Mouse (Mus musculus) liver, postnatal 0 days (tissue): ENCODE measurements around the gene Zfp423. TPM values are rescaled to one million over a fixed set of nuclear protein-coding genes. Genes with fewer than 3 reads are reported as not detected.

Experiments used
- ATAC-seq: fragments of 200-750 bp; cut with Nextera tagmentation; 2 replicates; pipeline ENCODE4 v1.8.0; 2017; ENCODE audit warnings: mild to moderate bottlenecking, moderate library complexity
- DNase-seq: peaks from one replicate; pipeline ENCODE4 v3.0.0-alpha.2; 2016
- H3K27ac ChIP-seq: fragments of 300-500 bp; sonication (generic); 2 replicates; pipeline ENCODE4 v1.5.1; 2014; ENCODE audit warnings: antibody characterized with exemption, moderate library complexity, mild to moderate bottlenecking, low read depth
- H3K27me3 ChIP-seq: fragments of 300-500 bp; sonication (generic); 2 replicates; pipeline ENCODE4 v1.6.1; 2014; ENCODE audit warnings: low read length, control low read depth, mixed read lengths; ENCODE audit not compliant: insufficient read depth
- H3K36me3 ChIP-seq: fragments of 300-500 bp; sonication (generic); replicated peaks from 2 replicates; pipeline ENCODE4 v1.6.1; 2014; ENCODE audit warnings: mild to moderate bottlenecking, control low read depth, low read length, moderate library complexity, mixed read lengths; ENCODE audit not compliant: insufficient read depth
- H3K4me1 ChIP-seq: fragments of 300-500 bp; sonication (generic); 2 replicates; pipeline ENCODE4 v1.6.1; 2014; ENCODE audit warnings: antibody characterized with exemption, mild to moderate bottlenecking, control low read depth; ENCODE audit not compliant: insufficient read depth
- H3K4me2 ChIP-seq: fragments of 300-500 bp; sonication (generic); 2 replicates; pipeline ENCODE4 v1.6.1; 2014; ENCODE audit warnings: low read depth, mild to moderate bottlenecking, low read length, moderate library complexity, mixed read lengths
- H3K4me3 ChIP-seq: fragments of 300-500 bp; sonication (generic); 2 replicates; pipeline ENCODE4 v1.5.1; 2014; ENCODE audit warnings: low read depth, low read length
- H3K9ac ChIP-seq: fragments of 300-500 bp; sonication (generic); replicated peaks from 2 replicates; pipeline ENCODE4 v1.6.1; 2014; ENCODE audit warnings: mild to moderate bottlenecking, moderate library complexity
- H3K9me3 ChIP-seq: fragments of 300-500 bp; sonication (generic); 2 replicates; pipeline ENCODE4 v1.6.1; 2016; ENCODE audit warnings: mild to moderate bottlenecking, control low read depth, low read length, mixed read lengths
- CTCF ChIP-seq: sonication (generic); IDR thresholded peaks from 2 replicates; pipeline ENCODE4 v1.5.1; 2016; ENCODE audit warnings: antibody characterized with exemption, low read depth
- EP300 ChIP-seq: IDR thresholded peaks from 2 replicates; pipeline ENCODE4 v1.6.1; 2016; ENCODE audit warnings: antibody characterized with exemption, low read depth, mild to moderate bottlenecking
- WGBS: fragments of 180-500 bp; shearing (Covaris S2); extraction: QIAGEN DNeasy Blood & Tissue Kit; methylation state at CpG from one replicate; pipeline ENCODE4 v1.1.7; 2014; ENCODE audit not compliant: insufficient replicate concordance; 5-methylcytosine and 5-hydroxymethylcytosine counted together
- polyA plus RNA-seq: library from polyadenylated mRNA; unstranded; fragments of >200 nt; fragmentation: Nextera tagmentation; extraction: Ambion mirVana; gene quantifications from 2 replicates; pipeline ENCODE4 v1.2.1, GENCODE M21; 2015

The Zfp423 gene
- polyA plus RNA-seq, 1 experiment from 2014 or later = 0.31 TPM

GRCm38 (mm10) chr8:87671209-87671970, 288.0 kb downstream of the Zfp423 start:
- Histone ChIP-seq H3K9ac (no peak overlapping the region), H3K27me3 (no peaks in the 10 kb centered on the region), H3K4me2 (no peak overlapping the region), H3K9me3 (no peaks in the 10 kb centered on the region), H3K4me1 (no peaks in the 10 kb centered on the region), H3K27ac (no peak overlapping the region), H3K4me3 (no peak overlapping the region), H3K36me3 (no peaks in the 10 kb centered on the region)
- 84% methylated on average over 13 of the region's 13 CpGs for WGBS
- TF ChIP-seq EP300 (no peak), CTCF (no peak)
- DNase-seq (no peak), ATAC-seq (no peak)

GRCm38 (mm10) chr8:87670232-87670631, 289.2 kb downstream of the Zfp423 start:
- 74% methylated on average over 3 of the region's 3 CpGs for WGBS
- Histone ChIP-seq H3K27ac (no peak overlapping the region), H3K27me3 (no peaks in the 10 kb centered on the region), H3K9ac (no peak overlapping the region), H3K9me3 (no peaks in the 10 kb centered on the region), H3K4me1 (no peaks in the 10 kb centered on the region), H3K4me2 (no peak overlapping the region), H3K36me3 (no peaks in the 10 kb centered on the region), H3K4me3 (no peak overlapping the region)
- ATAC-seq (no peak), DNase-seq (no peak)
- TF ChIP-seq EP300 (no peak), CTCF (no peak)

GRCm38 (mm10) chr8:87668736-87669135, 290.7 kb downstream of the Zfp423 start:
- no peak overlapping the region for H3K9ac ChIP-seq
- no peaks in the 10 kb centered on the region for H3K36me3 ChIP-seq
- ATAC-seq (no peak), DNase-seq (no peak)
- 77% methylated on average over 2 of the region's 2 CpGs for WGBS
- no peaks in the 10 kb centered on the region for H3K27me3 ChIP-seq
- no peaks in the 10 kb centered on the region for H3K9me3 ChIP-seq
- no peaks in the 10 kb centered on the region for H3K4me1 ChIP-seq
- TF ChIP-seq CTCF = no peak
- no peak for TF ChIP-seq EP300
- no peak overlapping the region for H3K27ac ChIP-seq
- H3K4me2 ChIP-seq = no peak overlapping the region
- no peak overlapping the region for H3K4me3 ChIP-seq

GRCm38 (mm10) chr8:87667914-87668643, 291.3 kb downstream of the Zfp423 start:
- H3K9me3 ChIP-seq = no peaks in the 10 kb centered on the region
- no peak overlapping the region for H3K4me2 ChIP-seq
- no peak for DNase-seq
- no peaks in the 10 kb centered on the region for H3K36me3 ChIP-seq
- peaks cover 4% of the 10 kb centered on the region for H3K27me3 ChIP-seq
- 85% methylated on average over 26 of the region's 26 CpGs for WGBS
- no peak overlapping the region for H3K9ac ChIP-seq
- H3K27ac ChIP-seq = no peak overlapping the region
- ATAC-seq = no peak
- H3K4me3 ChIP-seq = no peak overlapping the region
- peaks cover 4% of the 10 kb centered on the region; the same call in 1 of the 2 replicates for H3K4me1 ChIP-seq
- TF ChIP-seq EP300 = no peak
- no peak for TF ChIP-seq CTCF

GRCm38 (mm10) chr8:87667297-87667696, 292.1 kb downstream of the Zfp423 start:
- H3K4me2 ChIP-seq = no peak overlapping the region
- DNase-seq (no peak), ATAC-seq (no peak)
- no peak for TF ChIP-seq EP300
- TF ChIP-seq CTCF = no peak
- peaks cover 12% of the 10 kb centered on the region for H3K27me3 ChIP-seq
- H3K9me3 ChIP-seq = no peaks in the 10 kb centered on the region
- no peak overlapping the region for H3K9ac ChIP-seq
- H3K27ac ChIP-seq = no peak overlapping the region
- peaks cover 8% of the 10 kb centered on the region; the same call in 1 of the 2 replicates for H3K4me1 ChIP-seq
- no peak overlapping the region for H3K4me3 ChIP-seq
- WGBS = 74% methylated on average over 6 of the region's 6 CpGs
- H3K36me3 ChIP-seq = no peaks in the 10 kb centered on the region

GRCm38 (mm10) chr8:87665337-87665736, 294.1 kb downstream of the Zfp423 start:
- H3K36me3 ChIP-seq = no peaks in the 10 kb centered on the region
- no peak overlapping the region for H3K9ac ChIP-seq
- no peak overlapping the region for H3K4me3 ChIP-seq
- H3K27me3 ChIP-seq = peaks cover 29% of the 10 kb centered on the region
- DNase-seq = no peak
- peaks cover 16% of the 10 kb centered on the region for H3K4me1 ChIP-seq
- no peak for ATAC-seq
- H3K27ac ChIP-seq = no peak overlapping the region
- H3K4me2 ChIP-seq = no peak overlapping the region
- no peaks in the 10 kb centered on the region for H3K9me3 ChIP-seq
- WGBS = 71% methylated on average over 8 of the region's 8 CpGs
- no peak for TF ChIP-seq CTCF
- TF ChIP-seq EP300 = no peak
